Comparison of ENCODE assay signal across 1 mouse cellular context in the genomic region with DNA sequence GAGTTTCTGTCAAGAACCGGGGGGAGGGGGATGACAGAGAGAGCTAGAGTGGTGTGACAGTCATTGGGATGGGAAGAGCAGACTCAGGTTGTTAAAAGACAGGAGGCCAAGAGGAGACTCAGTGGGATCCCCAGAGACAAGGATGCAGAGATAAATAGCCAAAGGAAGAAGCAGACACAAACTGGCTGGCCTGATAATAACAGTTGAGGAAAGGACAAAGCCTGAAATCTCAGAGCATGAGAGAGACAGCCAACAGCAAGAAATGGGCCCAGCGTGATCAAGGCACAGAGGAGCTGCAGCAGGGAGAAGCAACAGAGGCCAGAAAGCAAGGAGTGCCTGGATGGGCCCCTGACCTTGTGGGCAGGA.
A peak's percentile ranks its signal among the peaks of the same experiment; 100 is the strongest.
TF ChIP-seq lines count a peak whose summit lies in the region.

No protein-coding gene starts in this region.

TF ChIP-seq in CH12.LX, 34 proteins besides CTCF, POLR2A, EP300 and RAD21:
- TF ChIP-seq KAT2A (IDR thresholded peaks at IDR 0.05; ENCODE audit: insufficient replicate concordance, low read length) (0 out of 2 replicates have a peak, but pooled peaks have one; percentile 46), HCFC1 (IDR thresholded peaks at IDR 0.05; ENCODE audit: low read depth, low read length) (no peak), USF2 (conservative IDR thresholded peaks at IDR 0.05; ENCODE audit: low read depth, low read length) (no peak), CHD1 (IDR thresholded peaks at IDR 0.05; ENCODE audit: low read depth, low read length) (no peak), BHLHE40 (IDR thresholded peaks at IDR 0.05; ENCODE audit: low read depth, low read length) (no peak)
